Mouse (Mus musculus): ENCODE data around the gene Fam151a.
"Not testable (repeated sequence)": the region's sequence is repeated elsewhere in the genome, so short reads cannot be mapped to it uniquely, and the experiment has no call there.

Fam151a gene

DNA sequence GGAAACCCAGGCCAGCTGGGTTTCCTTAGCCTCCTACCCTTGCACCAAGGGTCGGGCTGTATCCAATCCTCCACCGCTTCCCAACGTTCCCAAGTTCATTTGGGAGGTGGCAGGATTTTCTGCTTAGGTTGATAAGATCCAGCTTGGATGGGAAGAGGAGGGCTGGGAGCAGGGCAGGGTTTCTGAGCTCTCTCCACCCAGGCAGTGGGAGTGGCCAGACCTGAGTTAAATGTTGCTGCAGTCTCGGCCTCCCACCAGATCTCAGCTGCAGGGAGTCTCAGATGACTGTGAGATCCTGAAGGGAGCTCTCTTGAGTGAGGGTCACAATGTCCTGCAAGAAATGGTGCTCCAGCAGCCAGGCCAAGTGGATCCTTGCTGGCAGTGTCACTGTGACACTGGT is at the start of gene Fam151a:
Gene Fam151a (plus strand): TSS at position 254 of the 400 bp plus-strand sequence.
- no peak for DNase-seq

DNA sequence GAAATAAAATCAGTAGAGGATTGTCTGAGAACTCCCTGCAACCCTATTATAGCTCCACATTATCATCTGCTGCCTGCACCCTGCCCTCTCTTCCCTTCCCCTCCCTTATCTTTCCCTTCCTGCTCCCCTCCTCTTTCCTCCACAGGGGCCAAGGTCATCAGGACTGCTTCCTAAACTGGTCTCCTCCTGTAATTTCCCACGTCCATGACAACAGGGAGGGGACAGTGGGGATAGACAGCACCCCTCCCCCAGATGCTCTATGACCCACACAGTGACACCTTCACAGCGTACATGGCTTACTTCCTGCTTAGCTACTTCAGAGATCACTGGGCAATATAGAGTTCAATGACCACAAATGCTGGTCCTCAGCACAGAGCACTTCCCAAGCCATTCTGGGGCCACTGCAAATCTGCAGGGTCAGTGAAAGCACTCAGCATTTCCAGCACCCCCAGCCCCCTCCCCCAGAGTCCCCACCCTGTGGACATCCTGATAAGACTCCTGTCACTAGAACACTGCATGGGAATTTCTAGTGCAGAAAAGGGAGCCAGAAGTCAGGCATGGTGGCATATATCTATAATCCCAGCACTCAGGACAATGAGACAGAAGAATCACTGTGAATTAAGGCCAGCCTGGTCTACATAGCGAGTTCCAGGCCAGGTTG is 44.9 kb upstream of the Fam151a start:
- no peak for DNase-seq

- DNase-seq = no peak
These were observed 39.8 kb upstream of the Fam151a start for GRCm38 (mm10) chr4:106693841-106694430.

- no peak for DNase-seq
These were observed 33.7 kb upstream of the Fam151a start for GRCm38 (mm10) chr4:106699989-106700388.

GRCm38 (mm10) chr4:106700798-106701197 is 32.9 kb upstream of the Fam151a start:
- DNase-seq = no peak

DNA sequence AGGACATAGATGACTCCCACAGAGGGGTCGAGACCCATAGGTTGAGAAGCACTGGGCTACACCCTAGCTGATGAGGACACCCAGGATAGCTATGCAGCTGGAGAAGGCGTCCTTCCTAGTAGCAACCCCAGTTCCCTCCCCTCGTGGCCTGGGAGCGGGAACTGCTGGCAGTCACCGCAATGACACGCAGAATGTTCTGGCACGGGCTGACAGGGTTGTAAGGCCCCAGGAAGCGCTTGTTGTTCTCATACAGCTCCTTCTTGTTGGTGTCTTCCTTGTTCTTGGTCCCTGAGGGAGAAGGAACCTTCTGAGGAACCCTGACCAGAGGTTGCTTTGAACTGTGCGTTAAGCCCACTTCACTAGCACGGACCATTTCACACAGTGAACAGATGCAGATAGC is 29.7 kb upstream of the Fam151a start:
- DNase-seq = no peak

DNA sequence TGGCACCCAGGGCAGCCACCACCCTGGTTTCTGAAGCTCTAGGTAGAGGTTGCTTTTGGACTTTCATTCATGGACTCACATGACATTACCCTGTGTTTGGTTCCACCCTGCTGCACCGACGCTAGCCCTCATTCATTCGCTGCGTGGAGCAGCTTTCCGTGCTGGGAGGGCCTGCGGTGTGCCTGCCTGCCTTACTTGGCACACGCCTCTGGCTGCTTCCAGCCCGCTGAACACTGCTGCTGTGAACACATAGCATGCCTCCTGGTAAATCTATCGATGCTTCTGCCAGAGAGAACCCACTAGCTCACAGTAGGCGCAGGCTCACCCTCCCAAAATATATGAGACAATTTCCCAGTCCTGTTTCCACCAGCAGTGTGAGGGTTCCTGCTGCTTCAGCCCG is 29.3 kb upstream of the Fam151a start:
- DNase-seq = no peak

DNA sequence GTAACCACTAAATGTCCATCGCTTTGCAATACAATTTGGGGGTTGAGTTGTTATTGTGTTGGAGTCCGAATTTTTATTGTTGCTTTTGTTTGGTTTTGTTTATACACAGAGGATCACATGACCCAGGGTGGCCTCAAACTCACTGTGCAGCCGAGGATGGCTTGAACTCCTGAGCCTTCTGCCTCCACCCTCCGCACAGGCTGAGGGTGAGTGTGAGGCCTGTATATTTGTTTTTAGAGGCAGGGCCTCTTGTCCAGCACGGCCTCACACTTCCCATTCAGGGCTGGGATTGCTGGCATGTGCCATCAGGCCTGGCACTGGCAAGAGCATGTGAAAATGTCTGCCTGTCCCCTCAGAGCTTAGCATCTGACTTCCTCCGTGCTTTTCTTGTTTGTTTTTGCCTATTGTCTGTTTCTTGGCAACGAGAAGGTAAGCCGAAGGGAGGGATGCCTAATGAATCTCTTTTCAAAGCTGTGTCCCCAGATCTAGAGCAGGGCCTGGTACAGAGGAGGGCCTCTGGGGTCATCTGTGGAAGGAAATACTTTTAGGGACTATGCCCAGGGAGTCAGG is 28.5 kb upstream of the Fam151a start:
- DNase-seq = no peak

DNA sequence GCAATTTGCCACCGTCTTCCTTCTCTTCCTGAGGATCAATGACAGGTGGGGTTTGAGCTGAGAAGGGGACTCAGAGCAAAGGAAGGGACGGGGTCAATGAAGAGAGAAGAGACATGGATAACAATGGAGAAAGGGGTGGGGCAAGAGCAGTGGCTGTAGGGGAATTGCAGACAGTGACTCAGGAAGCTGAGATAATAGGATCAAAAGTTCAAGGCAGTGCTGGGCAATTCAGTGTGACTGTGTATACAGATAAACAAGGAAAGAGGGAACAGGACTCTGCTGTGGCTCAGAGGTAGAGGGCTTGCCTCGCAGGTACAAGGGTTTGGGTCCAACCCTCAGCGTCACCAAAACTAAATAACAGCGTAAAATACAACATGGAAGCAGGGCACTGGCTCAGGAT is 25.7 kb upstream of the Fam151a start:
- DNase-seq = no peak

GRCm38 (mm10) chr4:106708408-106708807 is 25.3 kb upstream of the Fam151a start:
- DNase-seq = peak; percentile 62 to 67

DNA sequence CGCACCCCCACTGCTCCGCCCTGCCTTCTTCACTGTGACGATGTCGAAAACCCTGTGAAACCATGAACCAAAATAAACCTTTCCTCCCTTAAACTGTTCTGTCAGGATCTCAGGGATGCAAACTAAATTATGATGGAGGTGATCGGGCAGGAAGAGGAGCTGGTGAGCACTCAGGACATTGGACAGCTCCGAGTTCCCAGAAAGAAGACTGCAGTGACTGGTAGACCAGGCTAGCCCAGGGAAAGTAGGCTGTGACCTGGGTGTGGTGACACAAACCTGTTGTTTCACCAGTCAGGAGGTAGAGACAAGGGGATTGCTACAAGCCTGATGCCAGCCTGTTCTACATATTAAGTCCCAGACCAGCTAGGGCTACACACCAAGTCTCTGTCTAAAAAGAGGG is 20.1 kb upstream of the Fam151a start:
- no peak for DNase-seq

DNA sequence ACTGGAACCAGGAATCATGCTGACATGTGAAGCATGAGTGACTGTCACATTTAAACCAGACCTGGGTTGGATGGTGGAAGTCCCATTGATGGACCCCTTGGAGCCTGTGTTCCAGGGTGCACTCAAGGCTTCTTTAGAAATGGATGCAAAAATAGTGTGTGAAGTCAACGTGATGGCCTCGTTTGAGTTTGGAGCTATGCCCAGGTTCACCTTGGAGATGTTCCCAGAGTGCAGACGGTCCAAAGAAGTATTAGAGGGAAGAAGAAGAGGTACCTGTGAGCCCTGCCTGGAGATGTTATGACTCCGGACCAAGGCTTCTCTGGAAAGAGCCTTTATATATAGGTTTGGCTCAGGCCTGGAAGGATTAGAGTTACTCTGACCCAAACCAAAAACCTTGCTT is 13.1 kb upstream of the Fam151a start:
- no peak for DNase-seq

GRCm38 (mm10) chr4:106730814-106731213 is 2.9 kb upstream of the Fam151a start, which contains the start of gene Mroh7:
Gene Mroh7 (minus strand): TSS chr4:106730925.
- DNase-seq = no peak

GRCm38 (mm10) chr4:106736884-106737283 is 3.2 kb downstream of the Fam151a start:
- not testable (repeated sequence) for DNase-seq

GRCm38 (mm10) chr4:106737904-106738303 is 4.2 kb downstream of the Fam151a start:
- no peak for DNase-seq

DNA sequence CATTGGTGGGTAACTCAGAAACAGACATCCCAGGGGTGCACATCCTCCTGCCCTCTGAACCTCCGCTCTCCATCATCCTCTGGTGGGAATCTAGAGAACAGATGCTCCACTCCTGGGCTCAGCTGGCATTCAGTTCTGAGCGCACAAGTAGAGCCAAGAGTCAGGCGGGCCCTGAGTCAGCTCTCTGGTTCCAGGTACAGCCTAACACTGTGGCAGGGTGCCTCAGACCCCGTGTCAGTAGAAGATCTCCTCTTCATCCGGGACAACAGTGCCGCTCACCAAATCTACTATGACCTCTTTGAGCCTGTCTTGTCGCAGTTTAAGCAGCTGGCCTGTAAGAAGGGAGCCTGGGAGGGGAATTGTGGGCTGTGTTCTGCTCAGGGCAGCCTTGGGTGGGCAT is 12.2 kb downstream of the Fam151a start:
- DNase-seq = peak; percentile 16 to 21

- no peak for DNase-seq
These were observed 13.4 kb downstream of the Fam151a start for GRCm38 (mm10) chr4:106747001-106747580.

GRCm38 (mm10) chr4:106749699-106750098 is 16.0 kb downstream of the Fam151a start:
- DNase-seq = peak; percentile 53 to 70

GRCm38 (mm10) chr4:106751726-106752125 is 18.0 kb downstream of the Fam151a start:
- no peak for DNase-seq

DNA sequence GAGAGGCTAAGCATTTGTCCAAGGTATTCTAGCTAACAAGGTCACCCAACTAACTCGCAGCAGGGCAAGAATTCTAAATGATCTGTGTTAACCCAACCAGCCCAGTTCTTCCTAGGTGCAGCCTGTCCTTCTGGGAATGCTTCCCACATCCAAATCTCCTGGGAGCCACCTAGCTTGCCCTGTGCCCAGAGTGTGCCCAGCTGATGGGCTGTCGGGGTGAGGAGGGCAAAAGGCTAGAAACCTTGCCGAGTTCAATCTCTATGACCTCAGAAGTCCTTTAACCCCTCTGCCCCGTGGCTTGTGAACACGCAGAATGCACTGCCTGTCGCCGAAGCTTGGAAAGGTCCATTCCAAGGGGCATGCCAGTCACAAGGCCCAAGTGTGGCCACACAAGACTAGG is 30.5 kb downstream of the Fam151a start:
- no peak for DNase-seq

- no peak for DNase-seq
These were observed 35.6 kb downstream of the Fam151a start for GRCm38 (mm10) chr4:106769306-106769705.

DNA sequence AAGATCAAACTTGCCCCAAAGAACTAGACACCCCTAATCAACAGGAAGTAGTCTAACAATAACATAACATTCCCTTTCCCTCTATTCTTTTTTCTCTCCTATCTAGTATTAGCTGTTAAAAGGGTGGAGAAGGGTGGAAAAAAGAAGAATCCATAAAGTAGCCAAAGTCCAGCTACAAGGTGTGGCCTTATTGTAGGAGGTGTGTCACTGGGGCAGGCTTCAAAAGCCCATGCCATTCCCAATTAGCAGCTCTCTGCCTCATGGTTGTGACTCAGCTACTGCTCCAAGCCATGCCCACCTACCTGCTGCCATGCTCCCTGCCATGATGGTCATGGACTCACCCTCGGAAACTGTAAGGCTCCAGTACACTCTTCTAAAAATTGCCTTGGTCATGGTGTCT is 38.9 kb downstream of the Fam151a start:
- no peak for DNase-seq

GRCm38 (mm10) chr4:106775767-106776166 is 42.1 kb downstream of the Fam151a start:
- not testable (repeated sequence) for DNase-seq

GRCm38 (mm10) chr4:106776998-106777397 is 43.3 kb downstream of the Fam151a start:
- no peak for DNase-seq

Data from lung, adult 18-20 months (tissue).